12 mouse cellular contexts compared by ENCODE assay signal in genomic region chr19:23149465-23150410, GRCm38 (mm10). TPM values are rescaled to one million over a fixed set of nuclear protein-coding genes. Genes with fewer than 3 reads are reported as not detected.
DNase-seq lines count a peak whose midpoint lies in the region; ATAC-seq and TF ChIP-seq lines count a peak whose summit lies in the region.
"Had no signal": no experiment of that assay in that cellular context is flagged by ENCODE, and none has a peak within 500 bp of the region (broad histone marks: within the 10 kb centered on the region; RNA-seq: fewer than 3 reads in every experiment).

No protein-coding gene starts in this region.

- H3K27ac ChIP-seq in cortical plate, adult 2 months (ENCODE audit: insufficient read depth, low read length) = peak overlapping the region; percentile 85
- H3K27ac ChIP-seq: forebrain, embryonic 10.5 days; heart, embryonic 15.5 days; kidney, postnatal 0 days; limb, embryonic 12.5 days had no signal

- no peaks in the 10 kb centered on the region for H3K9me3 ChIP-seq in E14TG2a.4 (ENCODE audit: low read length)
- H3K9me3 ChIP-seq: forebrain, embryonic 10.5 days; heart, embryonic 15.5 days; limb, embryonic 12.5 days had no signal

- no peak for TF ChIP-seq POLR2A in cortical plate, adult 2 months (IDR thresholded peaks at IDR 0.05; ENCODE audit: extremely low read depth, insufficient read depth, low read length)

- peak overlapping the region; percentile 98 for H3K4me3 ChIP-seq in E14TG2a.4 (replicated peaks; ENCODE audit: low read length)
- H3K4me3 ChIP-seq in cortical plate, adult 2 months (ENCODE audit: insufficient read depth, low read length) = no peak overlapping the region
- H3K4me3 ChIP-seq: forebrain, embryonic 10.5 days; heart, embryonic 15.5 days; limb, embryonic 12.5 days had no signal

- H3K36me3 ChIP-seq in E14TG2a.4 (ENCODE audit: insufficient read depth, low read length) = peaks cover 90% of the 10 kb centered on the region
- H3K36me3 ChIP-seq: forebrain, embryonic 10.5 days; heart, embryonic 15.5 days; limb, embryonic 12.5 days had no signal

- DNase-seq in kidney, adult 18-20 months = peak; percentile 37
- DNase-seq in kidney, postnatal 4 days = no peak
- peak; percentile 21 for DNase-seq in 3134 (ENCODE audit: extremely low read depth, insufficient read length, low spot score)
- no peak for DNase-seq in thymus, postnatal 10 days (ENCODE audit: low spot score in 2 of 2)
- DNase-seq: spleen, adult 18-20 months had no signal

- ATAC-seq in monocyte, adult 5-6 weeks (replicated peaks; ENCODE audit: insufficient number of reproducible peaks, low FRiP score, low TSS enrichment, poor library complexity, severe bottlenecking) = no peak

- no peak for TF ChIP-seq CTCF in E14TG2a.4 (conservative IDR thresholded peaks at IDR 0.05; ENCODE audit: low read length)
- no peak for TF ChIP-seq CTCF in cortical plate, adult 2 months (IDR thresholded peaks at IDR 0.05; ENCODE audit: extremely low read depth, insufficient read depth, low read length)

- H3K4me1 ChIP-seq in E14TG2a.4 (replicated peaks; ENCODE audit: low read depth, low read length) = peaks cover 94% of the 10 kb centered on the region
- H3K4me1 ChIP-seq in cortical plate, adult 2 months (ENCODE audit: control insufficient read depth, insufficient read depth, low read length) = peaks cover 38% of the 10 kb centered on the region

- no peaks in the 10 kb centered on the region for H3K27me3 ChIP-seq in E14TG2a.4 (ENCODE audit: insufficient read depth, low read length)
- H3K27me3 ChIP-seq: heart, embryonic 15.5 days had no signal

RNA-seq across cellular contexts. Expression of gene Klf9, which starts 8.7 kb away (rescaled TPM):
- polyA plus RNA-seq in cortical plate, adult 2 months (2012; rRNA removed) = 112 and 121 TPM in 2 replicates
- total RNA-seq in monocyte, adult 5-6 weeks (2017) = 24.5 to 29.0 TPM (median 24.6 TPM) in 3 replicates

Comparison
In these comparisons a context has a peak if more than half of its experiments do, and no peak if none do; other contexts are left out.
1. DNase-seq: peak in kidney, adult 18-20 months (single experiment) and 3134 (single experiment); none in kidney, postnatal 4 days (0 of 2) and thymus, postnatal 10 days (0 of 2).